Comparison of ENCODE assay signal across 8 mouse cellular contexts in the genomic region with DNA sequence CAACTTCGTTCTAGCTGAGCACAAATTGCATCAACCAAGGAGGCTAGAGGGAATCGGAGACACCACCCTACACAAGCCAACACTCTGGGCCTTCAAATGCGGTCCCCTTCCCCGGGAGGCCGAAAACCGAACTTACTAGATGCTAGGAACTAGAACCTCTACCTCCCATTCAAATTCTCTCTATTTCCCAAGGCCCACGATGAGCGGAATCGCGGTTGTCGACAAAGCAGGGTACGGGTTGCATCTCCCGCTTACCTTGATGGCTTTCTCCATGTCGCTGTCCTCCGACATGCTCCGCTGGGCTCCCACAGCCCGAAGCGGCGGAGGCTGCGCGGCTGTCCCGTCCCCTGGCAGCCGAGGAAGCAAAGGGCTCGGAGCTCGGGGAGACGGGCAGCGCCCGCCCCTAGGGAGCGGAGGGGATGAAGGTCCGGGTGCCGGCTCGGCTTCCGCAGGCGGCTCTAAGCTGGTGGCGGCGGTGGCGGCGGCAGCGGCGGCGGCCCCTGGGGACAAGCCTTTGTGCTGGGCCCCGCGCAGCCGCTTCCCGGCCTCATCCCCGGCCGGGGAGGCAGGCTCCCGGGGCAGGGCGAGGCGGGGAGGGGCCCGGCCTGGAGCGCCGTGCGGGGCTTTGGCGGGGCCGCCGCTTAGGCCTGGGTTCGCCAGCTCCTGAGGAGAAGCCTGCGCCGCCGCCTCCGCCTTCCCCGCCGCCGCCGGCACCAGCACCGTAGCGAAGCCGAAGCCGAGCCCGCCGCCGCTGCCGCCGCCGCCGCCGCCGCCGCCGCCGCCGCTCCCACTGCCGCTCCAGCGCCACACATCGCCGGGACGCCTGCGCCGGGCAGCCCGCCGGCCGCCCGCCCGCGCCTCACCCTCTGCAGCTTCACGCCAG. TPM values are rescaled to one million over a fixed set of nuclear protein-coding genes. Genes with fewer than 3 reads are reported as not detected.
DNase-seq lines count a peak whose midpoint lies in the region.

A gene (minus strand): TSS at position 573 of the 883 bp plus-strand sequence.
A gene (minus strand): TSS at position 573 of the 883 bp plus-strand sequence.

- DNase-seq in adrenal gland, postnatal 10 days, result peak; percentile 68
- DNase-seq in adrenal gland, adult 8-10 months, result no peak
- DNase-seq in urinary bladder, adult 18-20 months (ENCODE audit: low spot score in 2 of 2), result peak; percentile 13 to 37
- no peak for DNase-seq in urinary bladder, adult 2 months (ENCODE audit: low spot score)
- DNase-seq in gastrocnemius, postnatal 4 days (ENCODE audit: low spot score in 2 of 2), result peak; percentile 41 to 55
- peak; percentile 60 for DNase-seq in kidney, postnatal 10 days
- peak; percentile 25 for DNase-seq in mesoderm, embryonic 11.5 days (ENCODE audit: low read depth, low spot score)
- DNase-seq in testis, postnatal 10 days (ENCODE audit: low spot score), result peak; percentile 71

RNA-seq across cellular contexts. Expression of the first gene that starts in this region (rescaled TPM):
- total RNA-seq in adrenal gland, postnatal 10 days (2021), result 1 to 10 TPM; 4.1 to 4.7 TPM
- 10 to 100 TPM in 2 of 4 experiments, 1 to 10 TPM in 2; 4.6 to 15.8 (median 9.0) TPM for total RNA-seq in adrenal gland, adult 8-10 months (2022)
- 9.4 and 12.0 TPM in 2 replicates for polyA plus RNA-seq in urinary bladder, adult 2 months (2012; rRNA removed)
- total RNA-seq in gastrocnemius, postnatal 4 days (2021), result 1 to 10 TPM; 4.3 to 5.7 TPM

RNA-seq across cellular contexts. Expression of the second gene that starts in this region (rescaled TPM):
- total RNA-seq in adrenal gland, postnatal 10 days (2021), result under 1 TPM in 1 of 2 experiments, not detected in 1; 1.00 TPM
- total RNA-seq in adrenal gland, adult 8-10 months (2022), result not detected
- polyA plus RNA-seq in urinary bladder, adult 2 months (2012; rRNA removed), result 0.34 TPM in 1 of 2 replicates, not detected in the other
- not detected for total RNA-seq in gastrocnemius, postnatal 4 days (2021)

Comparison
In these comparisons a context has a peak if more than half of its experiments do, and no peak if none do; other contexts are left out.
1. DNase-seq: peak in adrenal gland, postnatal 10 days (single experiment), urinary bladder, adult 18-20 months (2 of 2), gastrocnemius, postnatal 4 days (2 of 2), kidney, postnatal 10 days (single experiment), mesoderm, embryonic 11.5 days (single experiment) and testis, postnatal 10 days (single experiment); none in adrenal gland, adult 8-10 months (single experiment) and urinary bladder, adult 2 months (single experiment).